Mouse (Mus musculus) cerebellum, postnatal 4 days (tissue): ENCODE results near the gene Olfr91.
A peak's percentile ranks its signal among the peaks of the same experiment; 100 is the strongest.

Experiments
- DNase-seq, 2 experiments: peaks; one replicate each; pipeline ENCODE4 v3.0.0; 2022; ENCODE audit warnings: low spot score in 2 of 2, mixed read lengths in 1 of 2

The Olfr91 gene

DNA sequence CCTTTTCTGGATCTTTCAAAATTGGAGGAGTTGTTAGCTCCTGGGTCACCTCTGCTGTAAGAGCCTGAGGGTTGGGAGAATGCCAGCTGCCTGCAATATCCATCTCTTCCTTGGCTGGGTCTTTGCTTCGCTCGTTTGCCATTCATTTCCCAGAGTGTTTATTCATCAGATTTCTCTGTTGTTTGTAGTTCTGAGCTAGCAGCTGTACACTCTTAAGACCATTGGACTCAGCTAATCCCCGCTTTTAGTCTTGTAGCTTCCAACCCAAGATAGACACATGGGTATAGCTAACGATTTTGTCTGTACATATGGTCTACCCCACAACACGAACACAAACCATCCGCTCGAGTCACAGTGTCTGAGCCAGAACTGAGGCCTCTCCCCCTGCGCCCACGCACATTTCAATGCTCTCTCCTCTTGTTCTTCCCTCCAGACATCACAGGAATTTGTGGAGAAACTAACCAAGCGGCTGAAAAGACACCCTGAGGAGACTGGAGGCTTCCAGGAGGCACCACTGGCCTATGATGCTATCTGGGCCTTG lies 35.9 kb downstream of the Olfr91 start:
- DNase-seq, result no peak

GRCm38 (mm10) chr17:37061435-37061834 lies 36.6 kb downstream of the Olfr91 start:
- no peak for DNase-seq

DNA sequence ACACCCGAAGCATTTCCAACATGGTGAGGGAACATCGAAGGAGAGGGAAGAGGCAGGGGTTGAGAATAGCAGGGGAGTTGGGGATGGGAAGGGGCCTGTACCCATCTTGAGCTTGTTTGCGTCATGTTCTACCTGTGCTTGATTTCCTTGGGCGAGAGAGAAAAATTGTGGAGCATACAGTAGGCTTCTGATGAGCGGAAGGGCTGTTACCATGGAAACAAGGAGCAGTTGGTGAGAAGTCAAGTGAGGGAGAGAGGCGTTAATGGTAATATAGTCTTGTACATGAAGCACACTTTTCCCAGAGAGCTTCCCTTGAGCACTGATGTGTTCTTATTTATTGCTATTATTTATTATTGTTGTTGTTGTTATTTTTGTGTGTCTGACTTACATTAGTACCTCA lies 41.1 kb downstream of the Olfr91 start:
- DNase-seq, result no peak

GRCm38 (mm10) chr17:37051745-37052144 lies 46.3 kb downstream of the Olfr91 start:
- DNase-seq, result no peak

GRCm38 (mm10) chr17:37050876-37051275 lies 47.2 kb downstream of the Olfr91 start:
- DNase-seq, result peak; percentile 25 to 32

- peak; percentile 78 to 83 for DNase-seq
These were observed 47.7 kb downstream of the Olfr91 start for GRCm38 (mm10) chr17:37050399-37050798.

- DNase-seq, result peak; percentile 75 to 86
These were observed 48.3 kb downstream of the Olfr91 start for GRCm38 (mm10) chr17:37049570-37050310.

DNA sequence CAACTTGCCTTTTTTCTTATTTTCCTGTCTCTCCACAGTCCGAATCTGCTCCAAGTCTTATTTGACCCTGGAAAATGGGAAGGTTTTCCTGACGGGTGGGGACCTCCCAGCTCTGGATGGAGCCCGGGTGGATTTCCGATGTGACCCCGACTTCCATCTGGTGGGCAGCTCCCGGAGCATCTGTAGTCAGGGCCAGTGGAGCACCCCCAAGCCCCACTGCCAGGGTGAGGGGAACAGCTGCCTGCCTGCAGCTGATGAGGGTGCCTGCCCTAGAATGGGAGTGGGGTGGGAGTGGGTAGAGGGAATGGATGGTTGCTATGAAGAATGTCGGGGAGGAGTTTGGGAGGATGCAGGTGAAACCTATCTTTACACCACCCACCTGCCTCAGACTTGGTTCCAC lies 49.7 kb downstream of the Olfr91 start:
- DNase-seq, result no peak

GRCm38 (mm10) chr17:37047981-37048380 lies 50.1 kb downstream of the Olfr91 start:
- DNase-seq, result no peak

GRCm38 (mm10) chr17:37047332-37047976 lies 50.6 kb downstream of the Olfr91 start:
- DNase-seq, result peak in 1 of 2 experiments; percentile 20

GRCm38 (mm10) chr17:37046312-37047112 lies 51.6 kb downstream of the Olfr91 start:
- DNase-seq, result peak; percentile 23 to 49

- peak; percentile 71 to 80 for DNase-seq
These were observed 52.3 kb downstream of the Olfr91 start, which contains the start of gene Gabbr1 for GRCm38 (mm10) chr17:37045611-37046311. TSS of gene Gabbr1 (plus strand) at chr17:37045966.

DNA sequence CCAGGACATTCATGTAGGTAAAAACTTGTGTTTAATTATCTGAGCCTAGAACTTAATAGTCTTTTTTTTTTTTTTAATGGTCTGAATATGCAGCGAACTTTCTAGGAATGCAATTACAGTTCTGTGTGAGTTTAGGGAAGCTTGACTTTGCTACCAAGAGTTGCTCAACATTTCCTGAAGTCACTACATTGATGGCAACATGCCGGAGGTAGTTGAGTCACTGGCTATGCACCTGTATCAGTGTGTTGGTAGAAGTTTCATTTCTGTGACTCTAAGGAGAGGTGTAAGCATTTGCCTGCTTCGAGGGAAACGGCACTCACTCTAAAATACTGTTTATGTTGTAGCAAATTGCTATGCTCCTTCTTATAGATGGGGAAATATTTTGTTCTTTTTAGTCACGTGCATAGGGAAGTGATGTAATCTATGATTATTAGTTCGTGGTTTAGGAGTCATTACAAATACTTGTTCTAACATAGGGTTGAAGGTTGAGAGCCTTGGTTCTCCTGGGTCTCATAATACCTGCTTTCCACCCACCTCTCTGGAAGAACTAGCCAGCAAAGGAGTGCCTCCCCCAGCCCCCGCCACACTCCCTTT lies 53.3 kb downstream of the Olfr91 start:
- no peak for DNase-seq
